Mouse (Mus musculus) ES-Bruce4 (cell line): ENCODE data around the gene Mrs2. TPM values are rescaled to one million over a fixed set of nuclear protein-coding genes. Genes with fewer than 3 reads are reported as not detected.

Source experiments
- H3K27ac ChIP-seq: 2 replicates; pipeline ENCODE4 v1.5.1; 2012; ENCODE audit warnings: low read length, inconsistent platforms; ENCODE audit not compliant: insufficient read depth
- H3K27me3 ChIP-seq: 2 replicates; pipeline ENCODE4 v1.6.1; 2012; ENCODE audit warnings: mild to moderate bottlenecking, low read length, inconsistent platforms; ENCODE audit not compliant: control insufficient read depth, poor library complexity, insufficient read depth, severe bottlenecking
- H3K36me3 ChIP-seq: 2 replicates; pipeline ENCODE4 v1.6.1; 2012; ENCODE audit warnings: inconsistent platforms, mild to moderate bottlenecking, low read length, moderate library complexity; ENCODE audit not compliant: control insufficient read depth, poor library complexity, insufficient read depth, severe bottlenecking
- H3K4me1 ChIP-seq: one replicate; pipeline ENCODE4 v1.8.1; 2011; ENCODE audit warnings: low read length; ENCODE audit not compliant: control insufficient read depth, insufficient read depth
- H3K4me3 ChIP-seq: 2 replicates; pipeline ENCODE4 v1.5.1; 2011; ENCODE audit warnings: low read depth, mild to moderate bottlenecking, low read length
- H3K9ac ChIP-seq: 2 replicates; pipeline ENCODE4 v1.6.1; 2012; ENCODE audit warnings: low read depth, mild to moderate bottlenecking, inconsistent platforms; ENCODE audit not compliant: poor library complexity, severe bottlenecking
- H3K9me3 ChIP-seq: replicated peaks from 2 replicates; pipeline ENCODE4 v1.6.1; 2012; ENCODE audit warnings: mild to moderate bottlenecking, low read length, inconsistent platforms; ENCODE audit not compliant: control insufficient read depth, poor library complexity, insufficient read depth, severe bottlenecking
- CTCF ChIP-seq: IDR thresholded peaks from one replicate; pipeline ENCODE4 v1.8.1; 2011; ENCODE audit warnings: low read depth, low read length
- EP300 ChIP-seq: IDR thresholded peaks from 2 replicates; pipeline ENCODE4 v1.6.1; 2011; ENCODE audit warnings: low read depth, low read length; ENCODE audit not compliant: insufficient read depth
- POLR2A ChIP-seq: IDR thresholded peaks from one replicate; pipeline ENCODE4 v1.8.1; 2011; ENCODE audit warnings: low read length; ENCODE audit not compliant: insufficient read depth
- polyA plus RNA-seq: library from polyadenylated mRNA; stranded (reverse); fragments of >200 nt; gene quantifications from 2 replicates; pipeline ENCODE4 v1.2.4, GENCODE M21; 2011; ENCODE audit warnings: low read depth; ENCODE audit not compliant: missing spikeins, insufficient read depth, insufficient read length

Gene Mrs2
- polyA plus RNA-seq, 1 experiment, result 21.8 TPM

DNA sequence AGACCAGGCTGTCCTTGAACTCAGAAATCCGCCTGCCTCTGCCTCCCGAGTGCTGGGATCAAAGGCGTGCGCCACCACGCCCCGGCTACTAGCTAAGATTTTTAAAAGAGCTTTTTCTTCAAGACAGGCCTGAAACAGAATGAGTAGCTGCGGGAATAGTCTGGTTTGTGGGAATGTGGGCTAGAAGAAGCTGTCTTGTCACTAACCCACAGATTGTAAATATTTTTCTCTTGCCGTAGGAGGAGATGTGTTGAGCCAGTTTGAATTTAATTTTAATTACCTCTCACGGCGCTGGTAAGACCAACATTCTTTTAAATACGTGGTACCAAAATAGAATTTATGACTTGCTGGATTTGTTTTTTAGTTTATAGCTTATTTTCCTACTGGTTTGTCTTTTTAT, 61.5 kb downstream of the Mrs2 start:
- no peaks in the 10 kb centered on the region for H3K27me3 ChIP-seq
- no peak overlapping the region for H3K27ac ChIP-seq
- H3K4me3 ChIP-seq, result no peak overlapping the region
- H3K9me3 ChIP-seq, result no peaks in the 10 kb centered on the region
- no peak overlapping the region for H3K9ac ChIP-seq
- peaks cover 3% of the 10 kb centered on the region for H3K4me1 ChIP-seq
- TF ChIP-seq POLR2A, result no peak
- no peak for TF ChIP-seq EP300
- TF ChIP-seq CTCF, result no peak
- H3K36me3 ChIP-seq, result no peaks in the 10 kb centered on the region

DNA sequence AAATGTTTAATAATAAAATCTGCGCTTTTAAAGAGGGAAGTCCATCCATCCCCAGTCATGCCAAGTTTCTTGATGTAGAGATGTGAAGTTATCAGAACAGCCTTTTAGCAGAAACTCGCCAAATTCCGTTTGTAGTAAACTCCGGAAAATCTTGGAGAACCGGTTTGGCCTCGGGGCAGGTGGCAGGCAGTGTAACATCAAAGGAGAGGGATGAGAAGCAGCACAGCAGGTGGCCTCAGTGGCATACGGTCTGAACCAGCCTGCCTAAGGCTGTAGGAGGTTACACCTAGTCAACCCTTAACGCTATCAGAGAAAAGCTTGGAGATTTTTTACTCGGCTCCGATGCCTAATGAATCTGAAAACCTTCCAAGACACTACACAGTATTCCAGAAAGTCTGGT, 64.7 kb downstream of the Mrs2 start:
- TF ChIP-seq POLR2A (no peak), CTCF (no peak), EP300 (peak; percentile 80)
- no peak overlapping the region for H3K27ac ChIP-seq
- H3K4me1 ChIP-seq, result peaks cover 3% of the 10 kb centered on the region
- H3K4me3 ChIP-seq, result no peak overlapping the region
- H3K27me3 ChIP-seq, result no peaks in the 10 kb centered on the region
- H3K9me3 ChIP-seq, result no peaks in the 10 kb centered on the region
- H3K36me3 ChIP-seq, result no peaks in the 10 kb centered on the region
- no peak overlapping the region for H3K9ac ChIP-seq

DNA sequence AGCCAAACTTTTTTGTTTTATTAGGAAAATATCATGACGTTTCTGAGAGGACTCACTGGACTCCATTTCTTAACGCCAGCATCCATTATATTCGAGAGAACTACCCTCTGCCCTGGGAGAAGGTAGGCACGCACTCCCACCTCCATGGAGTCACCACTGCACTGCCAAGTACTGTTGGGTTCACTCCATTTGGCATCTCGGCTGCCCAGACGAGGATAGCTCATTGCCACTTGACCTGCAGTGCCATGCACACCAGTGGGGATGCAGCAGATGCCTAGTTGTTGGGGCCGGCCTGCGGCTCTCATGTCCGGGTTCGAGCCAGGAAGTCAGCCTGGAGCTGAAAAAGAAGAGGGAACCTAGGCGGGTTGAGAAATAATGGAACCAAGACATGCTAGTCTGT, 65.1 kb downstream of the Mrs2 start:
- H3K4me1 ChIP-seq, result peaks cover 3% of the 10 kb centered on the region
- no peaks in the 10 kb centered on the region for H3K27me3 ChIP-seq
- H3K4me3 ChIP-seq, result no peak overlapping the region
- H3K36me3 ChIP-seq, result no peaks in the 10 kb centered on the region
- no peaks in the 10 kb centered on the region for H3K9me3 ChIP-seq
- TF ChIP-seq EP300 (no peak), POLR2A (no peak), CTCF (no peak)
- no peak overlapping the region for H3K27ac ChIP-seq
- H3K9ac ChIP-seq, result no peak overlapping the region

DNA sequence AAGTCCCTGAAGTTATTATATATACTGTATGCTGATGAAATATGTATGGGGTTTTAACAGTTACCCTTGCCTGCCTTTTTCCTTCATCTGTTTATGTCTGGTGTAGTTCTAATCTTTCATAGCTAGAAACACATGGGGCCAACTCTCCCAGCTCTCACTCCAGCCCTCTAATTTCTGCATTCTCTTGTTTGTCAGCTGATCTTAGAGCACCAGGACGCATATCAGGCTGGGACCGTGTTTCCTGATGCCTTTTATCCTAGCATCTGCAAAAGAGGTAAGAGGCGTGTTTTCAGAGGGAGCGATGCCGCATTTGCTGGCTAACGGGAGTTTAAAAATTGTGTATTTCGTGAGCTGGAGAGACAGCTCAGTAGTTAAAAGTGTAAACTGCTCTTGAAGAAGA, 67.5 kb downstream of the Mrs2 start:
- Histone ChIP-seq H3K27me3 (no peaks in the 10 kb centered on the region), H3K4me3 (no peak overlapping the region), H3K4me1 (peaks cover 3% of the 10 kb centered on the region), H3K36me3 (no peaks in the 10 kb centered on the region), H3K9ac (no peak overlapping the region), H3K27ac (no peak overlapping the region), H3K9me3 (no peaks in the 10 kb centered on the region)
- TF ChIP-seq POLR2A (no peak), CTCF (no peak), EP300 (no peak)

DNA sequence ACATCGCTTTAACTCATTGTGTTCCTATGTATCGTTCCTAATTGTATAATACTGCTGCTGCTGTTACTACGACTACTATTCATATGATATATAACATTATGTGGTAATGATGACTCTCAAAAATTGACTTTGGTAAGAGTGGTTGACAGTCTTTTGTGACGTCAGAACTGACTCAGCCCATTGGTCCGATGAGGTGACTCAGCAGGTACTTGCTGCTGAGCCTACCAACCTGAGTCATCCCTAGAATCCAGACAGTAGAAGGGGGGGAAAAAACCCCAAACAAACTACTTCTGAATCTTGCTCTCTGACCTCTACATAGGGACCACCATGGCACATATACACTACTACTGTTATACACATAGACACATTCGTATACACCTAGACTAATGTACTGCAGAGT, 71.3 kb downstream of the Mrs2 start:
- H3K27ac ChIP-seq, result no peak overlapping the region
- H3K9me3 ChIP-seq, result no peaks in the 10 kb centered on the region
- no peaks in the 10 kb centered on the region; the same call in 1 of the 2 replicates for H3K27me3 ChIP-seq
- H3K4me1 ChIP-seq, result no peaks in the 10 kb centered on the region
- no peak overlapping the region for H3K4me3 ChIP-seq
- no peak for TF ChIP-seq CTCF
- TF ChIP-seq EP300, result no peak
- no peak for TF ChIP-seq POLR2A
- no peaks in the 10 kb centered on the region for H3K36me3 ChIP-seq
- H3K9ac ChIP-seq, result no peak overlapping the region

DNA sequence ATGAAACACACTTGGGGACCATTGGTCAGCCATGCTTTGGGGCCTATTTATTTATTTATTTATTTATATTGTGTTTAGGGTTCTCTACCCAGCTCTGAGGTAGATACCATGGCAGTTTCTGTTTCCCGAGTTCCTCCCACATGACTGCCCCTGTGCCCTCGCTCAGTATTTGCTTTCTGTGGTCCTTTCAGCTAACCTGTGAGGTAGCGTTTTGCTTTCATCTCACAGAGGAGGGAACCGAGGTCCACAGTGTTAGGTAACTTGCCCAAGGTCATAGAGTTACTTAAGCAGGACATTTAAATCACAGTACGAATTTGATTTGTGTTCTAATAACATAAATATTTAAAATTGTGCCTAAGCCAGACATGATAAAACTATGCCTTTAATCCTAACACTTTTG, 73.0 kb downstream of the Mrs2 start:
- no peaks in the 10 kb centered on the region; the same call in 1 of the 2 replicates for H3K27me3 ChIP-seq
- H3K27ac ChIP-seq, result no peak overlapping the region
- no peaks in the 10 kb centered on the region for H3K4me1 ChIP-seq
- no peak for TF ChIP-seq EP300
- TF ChIP-seq POLR2A, result no peak
- no peak for TF ChIP-seq CTCF
- H3K9ac ChIP-seq, result no peak overlapping the region
- no peaks in the 10 kb centered on the region for H3K36me3 ChIP-seq
- no peak overlapping the region for H3K4me3 ChIP-seq
- H3K9me3 ChIP-seq, result no peaks in the 10 kb centered on the region
